Mouse (Mus musculus) embryonic facial prominence, embryonic 11.5 days (tissue): ENCODE data around the gene Ifitm5. TPM values are rescaled to one million over a fixed set of nuclear protein-coding genes. Genes with fewer than 3 reads are reported as not detected.

Experiments used
- ATAC-seq: fragments of 200-750 bp; cut with Nextera tagmentation; replicated peaks from 2 replicates; pipeline ENCODE4 v1.8.0; 2017; ENCODE audit warnings: low read depth; ENCODE audit not compliant: insufficient number of reproducible peaks, low FRiP score, low TSS enrichment
- DNase-seq: peaks from one replicate; pipeline ENCODE4 v3.0.0-alpha.2; 2015; ENCODE audit warnings: low spot score
- H3K27ac ChIP-seq: fragments of 300-500 bp; sonication (generic); replicated peaks from 2 replicates; pipeline ENCODE4 v1.5.1; 2014; ENCODE audit warnings: mild to moderate bottlenecking, low read depth, low read length, control low read depth
- H3K27me3 ChIP-seq: fragments of 300-500 bp; sonication (generic); 2 replicates; pipeline ENCODE4 v1.6.1; 2014; ENCODE audit warnings: mild to moderate bottlenecking, low read length, moderate library complexity, mixed read lengths; ENCODE audit not compliant: control insufficient read depth, insufficient read depth
- H3K36me3 ChIP-seq: fragments of 300-500 bp; sonication (generic); replicated peaks from 2 replicates; pipeline ENCODE4 v1.6.1; 2014; ENCODE audit warnings: low read depth, mild to moderate bottlenecking, low read length, moderate library complexity, mixed read lengths; ENCODE audit not compliant: control insufficient read depth, insufficient read depth
- H3K4me1 ChIP-seq: fragments of 300-500 bp; sonication (generic); 2 replicates; pipeline ENCODE4 v1.6.1; 2014; ENCODE audit warnings: low read length, mixed read lengths; ENCODE audit not compliant: control insufficient read depth, insufficient read depth
- H3K4me2 ChIP-seq: fragments of 300-500 bp; sonication (generic); 2 replicates; pipeline ENCODE4 v1.6.1; 2014; ENCODE audit warnings: low read depth, mild to moderate bottlenecking, control low read depth, low read length, moderate library complexity
- H3K4me3 ChIP-seq: fragments of 300-500 bp; sonication (generic); 2 replicates; pipeline ENCODE4 v1.5.1; 2014; ENCODE audit warnings: low read depth, low read length, control low read depth
- H3K9ac ChIP-seq: fragments of 300-500 bp; sonication (generic); replicated peaks from 2 replicates; pipeline ENCODE4 v1.6.1; 2014; ENCODE audit warnings: mild to moderate bottlenecking, control low read depth, low read length
- H3K9me3 ChIP-seq: fragments of 300-500 bp; sonication (generic); replicated peaks from 2 replicates; pipeline ENCODE4 v1.6.1; 2016; ENCODE audit warnings: mild to moderate bottlenecking, low read length, inconsistent platforms, mixed read lengths; ENCODE audit not compliant: control insufficient read depth
- WGBS: fragments of 180-500 bp; shearing (Covaris S2); extraction: QIAGEN DNeasy Blood & Tissue Kit; methylation state at CpG from one replicate; pipeline ENCODE4 v1.1.7; 2014; 5-methylcytosine and 5-hydroxymethylcytosine counted together
- polyA plus RNA-seq: library from polyadenylated mRNA; unstranded; fragments of >200 nt; fragmentation: Nextera tagmentation; extraction: Ambion mirVana; gene quantifications from 2 replicates; pipeline ENCODE4 v1.2.1, GENCODE M21; 2014

Ifitm5 gene
- polyA plus RNA-seq, 1 experiment from 2014 or later = 0.38 TPM

DNA sequence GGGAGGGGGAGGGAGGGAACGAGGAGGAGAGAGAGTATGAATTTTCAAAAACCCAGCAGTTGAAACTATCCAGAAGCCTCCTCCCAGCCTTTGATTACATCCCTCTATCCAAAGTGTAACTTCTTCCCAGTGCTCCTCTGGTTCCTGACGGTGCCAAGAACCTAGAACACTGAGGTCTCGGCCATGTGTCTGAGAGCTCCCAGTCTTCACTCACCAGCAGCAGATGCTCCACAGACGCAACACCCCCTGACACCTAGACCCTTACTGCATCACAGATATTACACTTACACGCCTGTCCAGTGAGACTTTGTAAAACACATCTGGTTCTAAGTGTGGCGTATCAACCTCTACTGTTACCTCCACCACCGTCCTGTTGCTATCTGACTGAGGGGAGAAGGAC, 2.4 kb upstream of the Ifitm5 start:
- Histone ChIP-seq H3K36me3 (no peaks in the 10 kb centered on the region), H3K27ac (no peak overlapping the region), H3K27me3 (no peaks in the 10 kb centered on the region), H3K4me1 (peaks cover 8% of the 10 kb centered on the region), H3K9me3 (no peaks in the 10 kb centered on the region), H3K9ac (no peak overlapping the region), H3K4me3 (no peak overlapping the region), H3K4me2 (no peak overlapping the region)
- DNase-seq = no peak
- 73% methylated on average over 7 of the region's 7 CpGs for WGBS
- no peak for ATAC-seq

GRCm38 (mm10) chr7:140951765-140952164, 1.7 kb upstream of the Ifitm5 start:
- H3K27me3 ChIP-seq = no peaks in the 10 kb centered on the region
- 68% methylated on average over 6 of the region's 6 CpGs for WGBS
- DNase-seq (no peak), ATAC-seq (no peak)
- no peak overlapping the region for H3K9ac ChIP-seq
- no peaks in the 10 kb centered on the region for H3K36me3 ChIP-seq
- H3K4me2 ChIP-seq = no peak overlapping the region
- no peaks in the 10 kb centered on the region for H3K9me3 ChIP-seq
- no peak overlapping the region for H3K4me3 ChIP-seq
- no peak overlapping the region for H3K27ac ChIP-seq
- peaks cover 8% of the 10 kb centered on the region for H3K4me1 ChIP-seq

DNA sequence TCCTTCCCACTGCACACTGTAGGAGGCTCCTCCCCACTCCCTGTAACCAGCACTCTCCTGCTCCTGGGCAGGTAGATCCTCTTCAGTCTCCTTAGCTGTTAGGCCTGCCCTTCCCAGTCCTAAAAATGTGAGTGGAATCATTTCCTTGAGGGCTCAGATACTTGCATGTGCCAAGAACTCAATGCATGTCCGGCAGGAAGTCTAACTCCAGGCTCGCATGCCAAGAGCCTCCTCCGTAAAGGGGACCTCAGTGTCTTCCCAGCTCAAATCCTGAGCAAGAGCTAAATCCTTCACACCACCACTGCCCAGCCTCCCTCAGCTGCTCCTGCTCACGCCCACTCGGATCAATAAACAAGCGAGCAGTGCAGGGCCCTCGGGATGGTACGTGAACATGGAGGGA, 960 bp upstream of the Ifitm5 start:
- H3K9me3 ChIP-seq = no peaks in the 10 kb centered on the region
- peaks cover 3% of the 10 kb centered on the region for H3K4me1 ChIP-seq
- no peak for ATAC-seq
- no peak overlapping the region for H3K4me2 ChIP-seq
- no peaks in the 10 kb centered on the region; the same call in 1 of the 2 replicates for H3K36me3 ChIP-seq
- no peak overlapping the region for H3K27ac ChIP-seq
- no peak for DNase-seq
- H3K27me3 ChIP-seq = no peaks in the 10 kb centered on the region
- 37% methylated on average over 8 of the region's 8 CpGs for WGBS
- H3K4me3 ChIP-seq = no peak overlapping the region
- H3K9ac ChIP-seq = no peak overlapping the region

DNA sequence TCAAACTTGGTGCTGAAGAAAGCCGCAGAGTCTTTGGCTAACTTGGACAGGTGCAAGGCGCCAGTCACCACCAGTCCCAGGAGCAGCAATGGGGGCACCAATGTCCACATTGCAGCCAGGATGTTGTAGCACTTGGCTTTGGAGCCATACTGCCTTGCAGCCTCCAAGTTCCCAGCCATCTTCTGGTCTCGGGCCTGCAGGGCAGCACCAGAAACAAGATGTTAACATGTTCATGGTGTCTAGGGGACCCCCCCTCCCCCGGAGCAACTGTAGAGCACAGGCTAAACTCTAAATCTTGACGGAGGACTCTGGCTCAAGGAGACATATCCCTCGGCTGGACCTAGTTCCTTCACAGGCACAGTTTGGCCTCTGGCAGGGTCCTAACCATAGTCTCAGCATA, 836 bp downstream of the Ifitm5 start:
- Histone ChIP-seq H3K27ac (no peak overlapping the region), H3K4me2 (no peak overlapping the region), H3K36me3 (no peaks in the 10 kb centered on the region; the same call in 1 of the 2 replicates), H3K27me3 (no peaks in the 10 kb centered on the region), H3K9me3 (no peaks in the 10 kb centered on the region), H3K9ac (no peak overlapping the region), H3K4me1 (peaks cover 3% of the 10 kb centered on the region; the same call in 1 of the 2 replicates), H3K4me3 (no peak overlapping the region)
- DNase-seq (no peak), ATAC-seq (no peak)
- 90% methylated on average over 6 of the region's 6 CpGs for WGBS

GRCm38 (mm10) chr7:140948161-140948560, 1.9 kb downstream of the Ifitm5 start:
- no peak overlapping the region for H3K4me3 ChIP-seq
- no peaks in the 10 kb centered on the region; the same call in 1 of the 2 replicates for H3K36me3 ChIP-seq
- no peaks in the 10 kb centered on the region; the same call in 1 of the 2 replicates for H3K4me1 ChIP-seq
- no peak overlapping the region for H3K9ac ChIP-seq
- 88% methylated on average over 8 of the region's 8 CpGs for WGBS
- no peak overlapping the region for H3K4me2 ChIP-seq
- H3K9me3 ChIP-seq = no peaks in the 10 kb centered on the region
- ATAC-seq (no peak), DNase-seq (no peak)
- no peak overlapping the region for H3K27ac ChIP-seq
- H3K27me3 ChIP-seq = no peaks in the 10 kb centered on the region

DNA sequence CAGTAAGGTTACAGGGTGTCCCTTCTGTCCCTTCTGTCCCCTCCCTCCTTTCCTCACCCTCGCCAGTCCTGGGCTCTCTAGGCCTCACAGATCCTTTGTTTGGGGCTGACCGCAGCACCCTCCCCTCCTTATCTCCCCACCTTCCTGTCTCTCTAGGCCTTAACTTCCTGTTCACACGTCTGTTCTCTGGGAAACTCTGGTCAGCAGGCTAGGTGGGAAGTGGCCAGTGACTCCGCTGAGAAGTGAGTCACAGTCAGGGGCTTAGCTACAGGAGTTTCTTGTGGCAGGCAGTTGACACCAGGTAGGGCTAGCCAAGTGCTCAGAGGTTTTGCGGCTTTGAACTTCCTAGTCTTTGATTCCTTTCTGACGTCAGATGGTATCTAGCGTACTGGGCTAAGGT, 3.1 kb downstream of the Ifitm5 start:
- H3K4me3 ChIP-seq = no peak overlapping the region
- no peaks in the 10 kb centered on the region; the same call in 1 of the 2 replicates for H3K4me1 ChIP-seq
- ATAC-seq (no peak), DNase-seq (no peak)
- 70% methylated on average over 7 of the region's 7 CpGs for WGBS
- H3K27me3 ChIP-seq = no peaks in the 10 kb centered on the region
- H3K9me3 ChIP-seq = no peaks in the 10 kb centered on the region
- H3K4me2 ChIP-seq = no peak overlapping the region
- H3K27ac ChIP-seq = no peak overlapping the region
- H3K9ac ChIP-seq = no peak overlapping the region
- H3K36me3 ChIP-seq = no peaks in the 10 kb centered on the region; the same call in 1 of the 2 replicates

DNA sequence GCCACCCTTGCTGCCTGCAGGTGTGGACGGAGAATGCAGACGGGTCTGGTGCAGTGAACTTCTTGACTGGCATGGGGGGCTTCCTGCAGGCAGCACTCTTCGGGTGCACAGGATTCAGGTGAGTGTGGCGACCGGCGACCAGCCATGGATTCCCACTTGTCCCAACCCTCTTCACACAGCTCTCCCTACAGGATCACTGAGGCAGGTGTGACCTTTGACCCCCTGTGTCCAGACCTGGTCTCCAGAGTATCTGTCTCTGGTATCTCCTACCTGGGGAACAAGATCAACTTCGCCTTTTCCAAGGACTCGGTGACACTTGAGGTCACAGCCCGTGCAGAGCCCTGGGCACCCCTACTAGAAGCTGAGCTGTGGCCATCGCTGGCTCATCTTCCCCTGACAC, 3.8 kb downstream of the Ifitm5 start:
- Histone ChIP-seq H3K9me3 (no peaks in the 10 kb centered on the region), H3K36me3 (no peaks in the 10 kb centered on the region; the same call in 1 of the 2 replicates), H3K27ac (no peak overlapping the region), H3K27me3 (no peaks in the 10 kb centered on the region), H3K4me2 (no peak overlapping the region), H3K4me3 (no peak overlapping the region), H3K9ac (no peak overlapping the region), H3K4me1 (no peaks in the 10 kb centered on the region)
- DNase-seq = no peak
- ATAC-seq = no peak
- 92% methylated on average over 10 of the region's 10 CpGs for WGBS

DNA sequence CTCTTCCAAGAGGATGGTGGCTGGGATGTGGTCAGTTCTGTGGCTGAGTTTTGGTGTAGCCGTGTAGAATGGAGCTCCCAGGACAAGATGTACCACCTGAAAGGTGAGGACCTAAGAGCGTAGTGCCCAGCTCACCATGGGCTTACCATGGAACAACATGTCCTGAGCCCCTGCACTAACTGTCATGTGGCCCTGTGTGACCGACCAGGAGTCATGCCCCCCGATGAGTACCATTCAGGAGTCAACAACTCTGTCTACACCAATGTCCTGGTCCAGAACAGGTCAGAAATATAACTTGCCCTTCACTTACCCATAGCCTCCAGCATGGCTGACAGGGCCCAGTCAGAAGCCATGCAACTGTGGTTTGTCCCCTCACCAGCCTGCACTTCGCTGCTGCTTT, 4.8 kb downstream of the Ifitm5 start:
- Histone ChIP-seq H3K36me3 (no peaks in the 10 kb centered on the region; the same call in 1 of the 2 replicates), H3K4me1 (no peaks in the 10 kb centered on the region)

More for the DNA sequence above, 4.8 kb downstream of the Ifitm5 start:
- Histone ChIP-seq H3K9ac (no peak overlapping the region), H3K27me3 (no peaks in the 10 kb centered on the region), H3K27ac (no peak overlapping the region), H3K4me2 (no peak overlapping the region), H3K9me3 (no peaks in the 10 kb centered on the region), H3K4me3 (no peak overlapping the region)
- ATAC-seq (no peak), DNase-seq (no peak)
- WGBS = 92% methylated on average over 5 of the region's 5 CpGs
